Mouse (Mus musculus): Measurements from ENCODE around the gene Ints2. TPM values are rescaled to one million over a fixed set of nuclear protein-coding genes. Genes with fewer than 3 reads are reported as not detected.

The Ints2 gene
- 1 to 10 TPM; 5.9 to 8.8 TPM for total RNA-seq (2023)

GRCm38 (mm10) chr11:86257460-86258076 is at the start of gene Ints2:
Ints2 (minus strand) TSS chr11:86257575.

GRCm38 (mm10) chr11:86201037-86201786 is 56.2 kb downstream of the Ints2 start, which contains the start of gene Brip1:
Brip1 (minus strand) TSS chr11:86201193.

Other genes with a start within 250 kb of the Ints2 start
- 10 to 100 TPM; 11.1 to 12.6 TPM for gene Brip1, start 56.4 kb downstream of the Ints2 start, total RNA-seq (2023)
- 10 to 100 TPM; 55.2 to 58.2 TPM for gene Med13, start 100.0 kb upstream of the Ints2 start, total RNA-seq (2023)
- gene Rnft1, start 227.1 kb upstream of the Ints2 start, total RNA-seq (2023) = 10 to 100 TPM; 22.7 to 33.7 TPM